Mouse (Mus musculus) stomach, postnatal 0 days (tissue): ENCODE measurements at regions not wholly inside any gene's neighbourhood (a gene's known extent, or its start where the extent isn't known, plus 50 kb on each side); places are given as distances from the start of the nearest gene placed in this dataset.

Source experiments
- CTCF ChIP-seq: IDR thresholded peaks from 2 replicates; pipeline ENCODE4 v1.5.1; 2016; ENCODE audit warnings: antibody characterized with exemption, low read depth, mild to moderate bottlenecking, moderate library complexity
- EP300 ChIP-seq: optimal IDR thresholded peaks from 2 replicates; pipeline ENCODE3; 2016; ENCODE audit warnings: antibody characterized with exemption

DNA sequence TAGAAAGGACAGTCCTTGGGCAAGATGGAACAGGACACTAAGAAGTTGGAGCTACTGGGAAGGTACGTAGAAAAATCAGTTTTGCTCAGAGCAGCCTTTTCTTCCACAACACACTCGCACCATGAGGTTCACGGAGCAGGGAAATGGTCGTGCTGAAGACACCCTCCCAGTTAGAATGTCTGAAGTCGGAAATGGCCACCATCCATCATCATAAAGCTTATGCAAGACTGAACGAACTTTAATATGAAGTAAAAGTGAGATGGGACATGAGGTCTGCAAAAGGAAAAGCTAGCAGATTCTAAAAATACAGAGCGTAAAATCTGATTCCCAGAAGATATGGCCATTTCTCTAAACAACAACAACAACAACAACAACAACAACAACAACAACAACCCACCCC, 133.9 kb downstream of the Gm10295 start:
- TF ChIP-seq CTCF (no peak), EP300 (no peak)
